Comparison of ENCODE assay signal across 8 mouse cellular contexts in genomic region chr17:56021161-56021910, GRCm38 (mm10). TPM values are rescaled to one million over a fixed set of nuclear protein-coding genes. Genes with fewer than 3 reads are reported as not detected.
DNase-seq lines count a peak whose midpoint lies in the region; ATAC-seq and TF ChIP-seq lines count a peak whose summit lies in the region.

No protein-coding gene starts in this region.

- TF ChIP-seq EP300 in liver, postnatal 0 days (IDR thresholded peaks at IDR 0.05; ENCODE audit: low read depth): no peak
- no peak for TF ChIP-seq EP300 in heart, adult 2 months (IDR thresholded peaks at IDR 0.05; ENCODE audit: insufficient read depth, low read depth, low read length)

- no peaks in the 10 kb centered on the region for H3K9me3 ChIP-seq in liver, postnatal 0 days (ENCODE audit: low read length)
- no peaks in the 10 kb centered on the region for H3K9me3 ChIP-seq in liver, embryonic 11.5 days (ENCODE audit: control insufficient read depth, low read length)

- ATAC-seq in liver, postnatal 0 days: no peak
- no peak for ATAC-seq in liver, embryonic 11.5 days (replicated peaks; ENCODE audit: low FRiP score)

- no peak for TF ChIP-seq POLR2A in heart, adult 2 months (IDR thresholded peaks at IDR 0.05; ENCODE audit: insufficient read depth, low read depth, low read length)

- no peak for TF ChIP-seq CTCF in liver, postnatal 0 days (IDR thresholded peaks at IDR 0.05; ENCODE audit: low read depth)
- no peak for TF ChIP-seq CTCF in heart, adult 2 months (IDR thresholded peaks at IDR 0.05)

- H3K9ac ChIP-seq in liver, postnatal 0 days (replicated peaks): no peak overlapping the region
- no peak overlapping the region for H3K9ac ChIP-seq in liver, embryonic 11.5 days (ENCODE audit: low read depth, low read length)
- no peak overlapping the region for H3K9ac ChIP-seq in heart, adult 2 months (ENCODE audit: low read depth, low read length)

- 55% methylated on average over 4 of the region's 4 CpGs for WGBS in liver, postnatal 0 days (ENCODE audit: insufficient replicate concordance)
- WGBS in liver, embryonic 11.5 days: 85% methylated on average over 4 of the region's 4 CpGs
- WGBS in macrophage (ENCODE audit: missing documents): 17% methylated on average over 4 of the region's 4 CpGs
- WGBS in heart, adult 2 months: 82% methylated on average over 4 of the region's 4 CpGs

- peak overlapping the region; percentile 16; the same call in 1 of the 2 replicates for H3K27ac ChIP-seq in liver, postnatal 0 days (ENCODE audit: low read depth)
- no peak overlapping the region for H3K27ac ChIP-seq in liver, embryonic 11.5 days (ENCODE audit: low read depth, low read length)
- peak overlapping the region; percentile 98 for H3K27ac ChIP-seq in macrophage
- no peak overlapping the region for H3K27ac ChIP-seq in heart, adult 2 months

- peaks cover 25% of the 10 kb centered on the region for H3K4me1 ChIP-seq in liver, postnatal 0 days (ENCODE audit: insufficient read depth)
- peaks cover 18% of the 10 kb centered on the region; the same call in 1 of the 2 replicates for H3K4me1 ChIP-seq in liver, embryonic 11.5 days (replicated peaks; ENCODE audit: control insufficient read depth, insufficient read depth, low read length)
- H3K4me1 ChIP-seq in heart, adult 2 months (ENCODE audit: control insufficient read depth, insufficient read depth, low read length): peaks cover 40% of the 10 kb centered on the region

- no peak overlapping the region for H3K4me2 ChIP-seq in liver, postnatal 0 days (ENCODE audit: low read depth, low read length)
- no peak overlapping the region for H3K4me2 ChIP-seq in liver, embryonic 11.5 days

- no peaks in the 10 kb centered on the region for H3K27me3 ChIP-seq in liver, postnatal 0 days (ENCODE audit: insufficient read depth, low read length)
- H3K27me3 ChIP-seq in liver, embryonic 11.5 days (replicated peaks; ENCODE audit: control insufficient read depth, insufficient read depth, low read length): no peaks in the 10 kb centered on the region
- no peaks in the 10 kb centered on the region for H3K27me3 ChIP-seq in heart, adult 2 months (ENCODE audit: control insufficient read depth, insufficient read depth, low read length)

- intact Hi-C loops in heart, adult 2 months (cut with DNase I): no loop called here

- H3K4me3 ChIP-seq in liver, postnatal 0 days (ENCODE audit: low read depth, low read length): no peak overlapping the region
- no peak overlapping the region for H3K4me3 ChIP-seq in liver, embryonic 11.5 days (ENCODE audit: low read depth, low read length)
- no peak overlapping the region for H3K4me3 ChIP-seq in macrophage (ENCODE audit: inconsistent target)
- H3K4me3 ChIP-seq in heart, adult 2 months: no peak overlapping the region

- DNase-seq in cerebellum, adult 11 months: peak; percentile 22
- no peak for DNase-seq in cerebellum, adult 9-10 months
- DNase-seq in liver, postnatal 0 days: no peak
- no peak for DNase-seq in liver, embryonic 11.5 days (ENCODE audit: low spot score)
- peak; percentile 77 to 84 for DNase-seq in thymus, postnatal 10 days (ENCODE audit: low spot score in 2 of 2)
- no peak for DNase-seq in embryo, embryonic 11 days
- no peak for DNase-seq in heart, adult 2 months

- peaks cover 42% of the 10 kb centered on the region for H3K36me3 ChIP-seq in liver, postnatal 0 days (replicated peaks; ENCODE audit: insufficient read depth, low read length)
- H3K36me3 ChIP-seq in liver, embryonic 11.5 days (ENCODE audit: control insufficient read depth, insufficient read depth, low read length): peaks cover 22% of the 10 kb centered on the region
- peaks cover 43% of the 10 kb centered on the region for H3K36me3 ChIP-seq in macrophage (ENCODE audit: inconsistent target)
- H3K36me3 ChIP-seq in heart, adult 2 months (ENCODE audit: control insufficient read depth, insufficient read depth, low read length): no peaks in the 10 kb centered on the region

- peaks cover 95% of the 10 kb centered on the region for H3K79me2 ChIP-seq in macrophage (ENCODE audit: inconsistent target)
- peaks cover 3% of the 10 kb centered on the region for H3K79me2 ChIP-seq in heart, adult 2 months (replicated peaks; ENCODE audit: control insufficient read depth, insufficient read depth, low read length)

RNA-seq across cellular contexts. Expression of gene Sh3gl1, which starts 15.1 kb away (rescaled TPM):
- 35.9 and 37.1 TPM in 2 replicates for polyA plus RNA-seq in liver, postnatal 0 days (2015; fragmentation: Nextera tagmentation; extraction: Ambion mirVana)
- 96.4 and 99.1 TPM in 2 replicates for polyA plus RNA-seq in liver, embryonic 11.5 days (2014; fragmentation: Nextera tagmentation; extraction: Ambion mirVana)
- 100 to 1,000 TPM in 25 of 26 experiments, 10 to 100 TPM in 1; 94.5 to 340 (median 169) TPM for total RNA-seq in macrophage (2018; cell fraction: chromatin; rRNA removed)
- 10 to 100 TPM; 31.1 to 80.6 (median 57.8) TPM for total RNA-seq in macrophage (2018; cell fraction: cytosol; rRNA removed)
- total RNA-seq in macrophage (2018; cell fraction: nucleus; rRNA removed): 100 to 1,000 TPM in 14 of 26 experiments, 10 to 100 TPM in 12; 48.9 to 325 (median 105) TPM
- polyA plus RNA-seq in macrophage (2018): 33.5 to 87.9 TPM (median 87.4 TPM) in 3 replicates
- 10 to 100 TPM; 13.6 to 14.3 TPM for total RNA-seq in heart, adult 2 months (2021)
- 26.4 and 27.4 TPM in 2 replicates for polyA plus RNA-seq in heart, adult 2 months (2012; rRNA removed)

RNA-seq across cellular contexts. Expression of gene Mpnd, which starts 15.8 kb away (rescaled TPM):
- 17.5 and 23.9 TPM in 2 replicates for polyA plus RNA-seq in liver, postnatal 0 days (2015; fragmentation: Nextera tagmentation; extraction: Ambion mirVana)
- polyA plus RNA-seq in liver, embryonic 11.5 days (2014; fragmentation: Nextera tagmentation; extraction: Ambion mirVana): 42.5 and 47.9 TPM in 2 replicates
- total RNA-seq in macrophage (2018; cell fraction: chromatin; rRNA removed): 100 to 1,000 TPM in 3 of 26 experiments, 10 to 100 TPM in 23; 29.5 to 116 (median 76.4) TPM
- 10 to 100 TPM; 30.0 to 50.6 (median 39.5) TPM for total RNA-seq in macrophage (2018; cell fraction: cytosol; rRNA removed)
- total RNA-seq in macrophage (2018; cell fraction: nucleus; rRNA removed): 10 to 100 TPM; 26.4 to 93.3 (median 45.4) TPM
- polyA plus RNA-seq in macrophage (2018): 31.2 to 42.2 TPM (median 38.7 TPM) in 3 replicates
- total RNA-seq in heart, adult 2 months (2021): 10 to 100 TPM; 63.1 to 78.9 TPM
- 68.0 and 75.8 TPM in 2 replicates for polyA plus RNA-seq in heart, adult 2 months (2012; rRNA removed)

RNA-seq across cellular contexts. Expression of gene Stap2, which starts 16.0 kb away (rescaled TPM):
- polyA plus RNA-seq in liver, postnatal 0 days (2015; fragmentation: Nextera tagmentation; extraction: Ambion mirVana): 14.3 and 16.8 TPM in 2 replicates
- 3.4 and 3.5 TPM in 2 replicates for polyA plus RNA-seq in liver, embryonic 11.5 days (2014; fragmentation: Nextera tagmentation; extraction: Ambion mirVana)
- total RNA-seq in macrophage (2018; cell fraction: chromatin; rRNA removed): 1 to 10 TPM; 1.1 to 4.3 (median 1.8) TPM
- under 1 TPM in 23 of 26 experiments, not detected in 3; 0.07 to 0.38 (median 0.18) TPM for total RNA-seq in macrophage (2018; cell fraction: cytosol; rRNA removed)
- total RNA-seq in macrophage (2018; cell fraction: nucleus; rRNA removed): 1 to 10 TPM in 20 of 26 experiments, under 1 TPM in 6; 0.33 to 3.4 (median 1.4) TPM
- polyA plus RNA-seq in macrophage (2018): 0.22 to 0.28 TPM in 2 of 3 replicates, not detected in the other
- total RNA-seq in heart, adult 2 months (2021): 10 to 100 TPM; 12.2 to 14.8 TPM
- 28.6 and 30.6 TPM in 2 replicates for polyA plus RNA-seq in heart, adult 2 months (2012; rRNA removed)

RNA-seq across cellular contexts. Expression of gene Chaf1a, which starts 18.9 kb away (rescaled TPM):
- 4.9 and 6.5 TPM in 2 replicates for polyA plus RNA-seq in liver, postnatal 0 days (2015; fragmentation: Nextera tagmentation; extraction: Ambion mirVana)
- 32.0 and 32.6 TPM in 2 replicates for polyA plus RNA-seq in liver, embryonic 11.5 days (2014; fragmentation: Nextera tagmentation; extraction: Ambion mirVana)
- 10 to 100 TPM in 3 of 26 experiments, 1 to 10 TPM in 23; 1.3 to 12.4 (median 5.2) TPM for total RNA-seq in macrophage (2018; cell fraction: chromatin; rRNA removed)
- 1 to 10 TPM; 1.3 to 6.7 (median 3.3) TPM for total RNA-seq in macrophage (2018; cell fraction: cytosol; rRNA removed)
- total RNA-seq in macrophage (2018; cell fraction: nucleus; rRNA removed): 10 to 100 TPM in 2 of 26 experiments, 1 to 10 TPM in 24; 1.6 to 28.4 (median 4.3) TPM
- polyA plus RNA-seq in macrophage (2018): 2.5 to 17.1 TPM (median 6.2 TPM) in 3 replicates
- 1 to 10 TPM in 1 of 2 experiments, under 1 TPM in 1; 0.99 to 1.3 TPM for total RNA-seq in heart, adult 2 months (2021)
- 0.45 and 0.67 TPM in 2 replicates for polyA plus RNA-seq in heart, adult 2 months (2012; rRNA removed)

RNA-seq across cellular contexts. Expression of gene Fsd1, which starts 35.0 kb away (rescaled TPM):
- not detected in 2 replicates for polyA plus RNA-seq in liver, postnatal 0 days (2015; fragmentation: Nextera tagmentation; extraction: Ambion mirVana)
- polyA plus RNA-seq in liver, embryonic 11.5 days (2014; fragmentation: Nextera tagmentation; extraction: Ambion mirVana): 6.4 and 8.8 TPM in 2 replicates
- 1 to 10 TPM in 1 of 26 experiments, not detected in 25; 1.2 TPM for total RNA-seq in macrophage (2018; cell fraction: chromatin; rRNA removed)
- total RNA-seq in macrophage (2018; cell fraction: cytosol; rRNA removed): not detected
- total RNA-seq in macrophage (2018; cell fraction: nucleus; rRNA removed): not detected
- not detected in 3 replicates for polyA plus RNA-seq in macrophage (2018)
- under 1 TPM; 0.50 to 0.61 TPM for total RNA-seq in heart, adult 2 months (2021)
- polyA plus RNA-seq in heart, adult 2 months (2012; rRNA removed): 0.35 and 0.76 TPM in 2 replicates

Comparison
In these comparisons a context has a peak if more than half of its experiments do, and no peak if none do; other contexts are left out.
1. DNase-seq: peak in cerebellum, adult 11 months (single experiment) and thymus, postnatal 10 days (2 of 2); none in cerebellum, adult 9-10 months (single experiment), liver, postnatal 0 days (single experiment), liver, embryonic 11.5 days (single experiment), embryo, embryonic 11 days (single experiment) and heart, adult 2 months (0 of 2).
2. H3K27ac ChIP-seq: peak in liver, postnatal 0 days (single experiment) and macrophage (single experiment); none in liver, embryonic 11.5 days (single experiment) and heart, adult 2 months (single experiment).